Mouse (Mus musculus): ENCODE results near the gene Tnrc18. TPM values are rescaled to one million over a fixed set of nuclear protein-coding genes. Genes with fewer than 3 reads are reported as not detected.
A peak's percentile ranks its signal among the peaks of the same experiment; 100 is the strongest.

The Tnrc18 gene
- polyA plus RNA-seq, 1 experiment from 2014 or later, result 39.3 TPM

- 91% methylated on average over 13 of the region's 13 CpGs for WGBS
- Histone ChIP-seq H3K9me3 (no peaks in the 10 kb centered on the region), H3K4me3 (no peak overlapping the region), H3K27me3 (ENCODE audit: insufficient read depth, poor library complexity, severe bottlenecking) (no peaks in the 10 kb centered on the region), H3K27ac (no peak overlapping the region), H3K36me3 (peaks cover 40% of the 10 kb centered on the region), H3K4me1 (replicated peaks) (0 out of 2 replicates have a peak, but pooled peaks cover 4% of the 10 kb centered on the region)
- DNase-seq (ENCODE audit: low spot score), result no peak
These were observed 97.6 kb downstream of the Tnrc18 start for GRCm38 (mm10) chr5:142719897-142720296.

- no peak for DNase-seq (ENCODE audit: low spot score)
- Histone ChIP-seq H3K27ac (no peak overlapping the region), H3K4me3 (no peak overlapping the region), H3K36me3 (peaks cover 51% of the 10 kb centered on the region), H3K9me3 (no peaks in the 10 kb centered on the region), H3K4me1 (replicated peaks) (0 out of 2 replicates have a peak, but pooled peaks cover 2% of the 10 kb centered on the region), H3K27me3 (ENCODE audit: insufficient read depth, poor library complexity, severe bottlenecking) (no peaks in the 10 kb centered on the region)
- 63% methylated on average over 25 of the region's 25 CpGs for WGBS
These were observed 99.0 kb downstream of the Tnrc18 start for GRCm38 (mm10) chr5:142718486-142718885.

GRCm38 (mm10) chr5:142718037-142718436, 99.4 kb downstream of the Tnrc18 start:
- Histone ChIP-seq H3K27me3 (ENCODE audit: insufficient read depth, poor library complexity, severe bottlenecking) (no peaks in the 10 kb centered on the region), H3K4me3 (no peak overlapping the region), H3K36me3 (peaks cover 51% of the 10 kb centered on the region), H3K4me1 (replicated peaks) (0 out of 2 replicates have a peak, but pooled peaks cover 2% of the 10 kb centered on the region), H3K9me3 (no peaks in the 10 kb centered on the region), H3K27ac (no peak overlapping the region)
- peak; percentile 83 for DNase-seq (ENCODE audit: low spot score)
- WGBS, result 26% methylated on average over 4 of the region's 4 CpGs

DNA sequence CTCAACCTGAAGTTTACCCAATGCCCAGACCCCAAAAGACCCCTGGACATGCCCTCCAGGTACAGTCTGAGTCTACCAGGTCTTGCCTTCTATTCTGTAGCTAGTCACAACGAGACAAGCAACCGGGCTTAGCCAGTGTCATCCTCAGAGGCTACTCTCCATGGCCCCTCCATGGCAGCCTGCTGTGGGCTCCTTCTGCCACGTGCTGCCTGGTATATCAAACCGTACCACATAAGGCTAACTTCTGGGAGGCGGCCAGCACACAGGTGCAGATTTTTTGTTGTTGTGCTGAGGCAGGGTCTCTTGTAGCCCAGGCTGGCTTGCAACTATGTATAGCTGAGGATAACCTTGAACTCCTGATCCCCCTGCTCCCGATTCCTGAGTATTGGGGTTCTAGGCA, 101.4 kb downstream of the Tnrc18 start:
- 88% methylated on average over 6 of the region's 6 CpGs for WGBS
- Histone ChIP-seq H3K27me3 (ENCODE audit: insufficient read depth, poor library complexity, severe bottlenecking) (no peaks in the 10 kb centered on the region), H3K27ac (no peak overlapping the region), H3K4me3 (no peak overlapping the region), H3K36me3 (peaks cover 56% of the 10 kb centered on the region), H3K9me3 (peaks cover 11% of the 10 kb centered on the region), H3K4me1 (replicated peaks) (0 out of 2 replicates have a peak, but pooled peaks cover 2% of the 10 kb centered on the region)
- DNase-seq (ENCODE audit: low spot score), result no peak

GRCm38 (mm10) chr5:142715059-142715458, 102.4 kb downstream of the Tnrc18 start:
- H3K36me3 ChIP-seq, result peaks cover 56% of the 10 kb centered on the region
- H3K9me3 ChIP-seq, result peaks cover 11% of the 10 kb centered on the region
- H3K27ac ChIP-seq, result no peak overlapping the region
- no peak overlapping the region for H3K4me3 ChIP-seq
- no peaks in the 10 kb centered on the region for H3K27me3 ChIP-seq (ENCODE audit: insufficient read depth, poor library complexity, severe bottlenecking)
- WGBS, result 85% methylated on average over 9 of the region's 9 CpGs
- 0 out of 2 replicates have a peak, but pooled peaks cover 2% of the 10 kb centered on the region for H3K4me1 ChIP-seq (replicated peaks)
- no peak for DNase-seq (ENCODE audit: low spot score)

- 88% methylated on average over 10 of the region's 10 CpGs for WGBS
- Histone ChIP-seq H3K4me1 (replicated peaks) (0 out of 2 replicates have a peak, but pooled peaks cover 2% of the 10 kb centered on the region), H3K9me3 (peaks cover 11% of the 10 kb centered on the region), H3K27me3 (ENCODE audit: insufficient read depth, poor library complexity, severe bottlenecking) (no peaks in the 10 kb centered on the region), H3K36me3 (peaks cover 56% of the 10 kb centered on the region), H3K27ac (no peak overlapping the region), H3K4me3 (no peak overlapping the region)
- DNase-seq (ENCODE audit: low spot score), result no peak
These were observed 103.5 kb downstream of the Tnrc18 start for GRCm38 (mm10) chr5:142713966-142714365.

GRCm38 (mm10) chr5:142712373-142712772, 105.1 kb downstream of the Tnrc18 start:
- no peak for DNase-seq (ENCODE audit: low spot score)
- no peak overlapping the region for H3K4me3 ChIP-seq
- no peaks in the 10 kb centered on the region for H3K27me3 ChIP-seq (ENCODE audit: insufficient read depth, poor library complexity, severe bottlenecking)
- WGBS, result 85% methylated on average over 5 of the region's 5 CpGs
- no peak overlapping the region for H3K27ac ChIP-seq
- H3K36me3 ChIP-seq, result peaks cover 63% of the 10 kb centered on the region
- H3K4me1 ChIP-seq (replicated peaks), result no peaks in the 10 kb centered on the region
- peaks cover 11% of the 10 kb centered on the region for H3K9me3 ChIP-seq

DNA sequence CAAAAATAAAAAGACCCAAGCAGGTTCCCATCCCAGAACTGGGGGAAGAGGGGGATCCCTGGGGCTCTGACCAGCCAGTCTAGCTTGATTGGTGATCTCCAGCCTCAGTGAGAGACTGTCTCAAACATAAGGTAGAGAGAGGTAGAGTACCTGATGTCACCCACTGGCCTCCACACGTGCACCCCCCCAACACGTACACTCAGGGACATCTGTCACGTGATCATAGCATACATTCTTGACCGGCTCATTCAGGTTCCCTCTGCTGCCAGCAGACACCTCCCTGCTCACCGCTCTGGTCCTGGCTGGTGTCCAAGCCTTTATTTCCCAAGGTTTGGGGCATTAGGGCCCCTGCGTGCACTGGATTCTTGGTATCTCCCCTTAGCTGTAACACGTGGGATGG, 108.0 kb downstream of the Tnrc18 start:
- DNase-seq (ENCODE audit: low spot score), result no peak
- H3K36me3 ChIP-seq, result peaks cover 73% of the 10 kb centered on the region
- H3K9me3 ChIP-seq, result peaks cover 11% of the 10 kb centered on the region
- no peaks in the 10 kb centered on the region for H3K27me3 ChIP-seq (ENCODE audit: insufficient read depth, poor library complexity, severe bottlenecking)
- H3K4me3 ChIP-seq, result no peak overlapping the region
- WGBS, result 93% methylated on average over 7 of the region's 7 CpGs
- H3K4me1 ChIP-seq (replicated peaks), result no peaks in the 10 kb centered on the region
- no peak overlapping the region for H3K27ac ChIP-seq

- H3K27me3 ChIP-seq (ENCODE audit: insufficient read depth, poor library complexity, severe bottlenecking), result peaks cover 13% of the 10 kb centered on the region
- H3K4me1 ChIP-seq (replicated peaks), result peaks cover 11% of the 10 kb centered on the region
- peaks cover 11% of the 10 kb centered on the region for H3K9me3 ChIP-seq
- no peak overlapping the region for H3K27ac ChIP-seq
- 89% methylated on average over 5 of the region's 5 CpGs for WGBS
- DNase-seq (ENCODE audit: low spot score), result no peak
- peaks cover 63% of the 10 kb centered on the region for H3K36me3 ChIP-seq
- no peak overlapping the region for H3K4me3 ChIP-seq
These were observed 109.8 kb downstream of the Tnrc18 start for GRCm38 (mm10) chr5:142707709-142708108.

GRCm38 (mm10) chr5:142703569-142703968, 113.9 kb downstream of the Tnrc18 start:
- Histone ChIP-seq H3K4me3 (0 out of 2 replicates have a peak overlapping the region, but pooled peaks have one; percentile 83), H3K9me3 (no peaks in the 10 kb centered on the region), H3K36me3 (peaks cover 30% of the 10 kb centered on the region), H3K4me1 (replicated peaks) (peaks cover 31% of the 10 kb centered on the region), H3K27ac (no peak overlapping the region), H3K27me3 (ENCODE audit: insufficient read depth, poor library complexity, severe bottlenecking) (peaks cover 39% of the 10 kb centered on the region)
- no peak for DNase-seq (ENCODE audit: low spot score)
- WGBS, result 85% methylated on average over 10 of the region's 10 CpGs

- no peak for DNase-seq (ENCODE audit: low spot score)
These were observed 114.8 kb downstream of the Tnrc18 start for GRCm38 (mm10) chr5:142702511-142703138.

DNA sequence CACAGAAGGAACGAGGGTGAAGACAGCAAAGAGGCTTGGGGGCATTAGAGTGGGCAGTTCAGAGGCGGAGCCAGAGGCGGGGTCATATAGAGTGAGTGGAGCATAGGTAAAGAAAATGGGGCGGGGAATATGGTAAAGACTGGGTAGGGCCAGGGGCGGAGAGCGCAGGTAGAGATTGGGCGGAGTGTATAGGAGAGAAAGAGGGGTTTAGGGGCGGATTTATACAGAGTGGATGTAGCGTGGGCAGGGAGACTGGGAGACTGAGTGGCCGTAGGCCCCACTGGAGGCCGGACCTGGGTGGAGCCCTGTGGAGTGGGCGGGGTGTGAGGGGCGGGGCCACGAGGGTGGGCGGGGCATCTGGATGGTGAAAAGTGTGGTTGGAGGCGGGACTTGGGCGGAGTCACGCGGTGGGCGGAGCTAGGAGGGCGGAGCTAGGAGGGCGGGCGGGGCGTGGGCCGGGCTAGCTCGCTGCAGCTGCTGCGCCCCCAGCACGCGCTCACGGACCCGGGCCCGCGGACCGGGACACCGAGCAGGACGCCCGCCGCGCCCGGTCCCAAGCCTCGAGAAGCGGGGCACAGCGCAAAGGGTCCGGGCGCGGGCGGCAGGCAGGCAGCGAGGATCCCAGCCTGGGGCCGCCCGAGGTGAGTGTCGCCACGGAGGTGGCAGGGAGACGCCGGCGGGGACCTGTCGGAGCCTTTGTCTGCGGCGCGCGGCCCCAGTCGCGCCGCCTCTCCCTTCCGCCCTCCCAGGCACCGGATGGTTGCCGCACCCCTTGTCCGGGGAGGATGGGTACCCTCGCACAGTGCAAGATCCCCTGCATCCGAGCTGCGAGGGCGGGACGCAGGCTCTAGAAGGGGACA, 115.6 kb downstream of the Tnrc18 start:
- H3K4me1 ChIP-seq (replicated peaks), result peaks cover 31% of the 10 kb centered on the region
- DNase-seq (ENCODE audit: low spot score), result peak; percentile 86
- under 1% methylated on average over 72 of the region's 72 CpGs for WGBS
- H3K27me3 ChIP-seq (ENCODE audit: insufficient read depth, poor library complexity, severe bottlenecking), result peaks cover 39% of the 10 kb centered on the region
- peaks cover 19% of the 10 kb centered on the region for H3K36me3 ChIP-seq
- peak overlapping the region; percentile 84 for H3K27ac ChIP-seq
- H3K9me3 ChIP-seq, result no peaks in the 10 kb centered on the region
- peak overlapping the region; percentile 83 for H3K4me3 ChIP-seq

More at GRCm38 (mm10) chr5:142702511-142703138, 114.8 kb downstream of the Tnrc18 start:
- Histone ChIP-seq H3K4me3 (peak overlapping the region; percentile 83), H3K9me3 (no peaks in the 10 kb centered on the region), H3K27ac (peak overlapping the region; percentile 84), H3K27me3 (ENCODE audit: insufficient read depth, poor library complexity, severe bottlenecking) (peaks cover 39% of the 10 kb centered on the region), H3K36me3 (peaks cover 21% of the 10 kb centered on the region), H3K4me1 (replicated peaks) (peaks cover 31% of the 10 kb centered on the region)
- WGBS, result 24% methylated on average over 18 of the region's 18 CpGs

All from hindbrain, embryonic 10.5 days (tissue).